Mouse (Mus musculus): Measurements from ENCODE around the gene Tarbp1.

Gene Tarbp1

DNA sequence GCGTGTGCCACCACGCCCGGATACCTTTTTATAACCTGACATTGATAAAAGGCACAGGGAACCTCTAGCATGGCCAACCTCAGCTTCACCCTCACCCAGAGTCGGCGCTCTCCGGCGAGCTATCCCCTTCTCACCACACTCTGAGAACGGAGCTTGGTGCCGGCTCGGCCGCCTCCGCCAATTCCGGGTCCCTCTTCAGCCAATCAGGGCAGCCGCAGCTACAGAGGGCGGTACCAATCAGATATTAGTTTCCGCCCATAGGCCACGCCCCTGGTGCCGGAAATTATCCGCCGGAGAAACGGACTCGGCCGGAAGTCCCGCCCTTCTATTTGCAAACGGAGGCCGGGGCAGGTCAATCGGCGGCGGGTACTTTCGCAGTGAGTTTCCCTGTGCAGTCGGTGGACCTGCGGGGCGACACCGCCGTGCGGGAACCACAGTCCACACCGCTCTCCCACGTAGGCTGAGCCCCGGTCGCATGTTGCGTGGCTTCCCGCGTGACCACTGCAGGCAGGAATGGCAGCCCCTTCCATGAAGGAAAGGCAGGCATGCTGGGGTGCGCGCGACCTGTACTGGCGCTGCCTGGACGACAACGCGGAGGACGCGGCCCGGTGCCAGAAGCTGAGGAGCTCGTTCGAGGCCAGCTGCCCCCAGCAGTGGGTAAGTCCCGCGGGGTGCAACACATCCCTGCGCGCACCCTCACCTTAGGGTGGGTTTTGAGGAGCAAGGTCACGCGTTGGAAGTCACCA, 52.5 kb downstream of the Tarbp1 start, which contains the start of gene Coa6:
Gene Coa6 (plus strand): TSS at position 342 of the 746 bp plus-strand sequence.
- CTCF ChIA-PET = interaction anchor here (0.7 kb wide), 1 partner anchor 546 kb away, joined by 3 read pairs; no protein-coding TSS in a partner anchor

DNA sequence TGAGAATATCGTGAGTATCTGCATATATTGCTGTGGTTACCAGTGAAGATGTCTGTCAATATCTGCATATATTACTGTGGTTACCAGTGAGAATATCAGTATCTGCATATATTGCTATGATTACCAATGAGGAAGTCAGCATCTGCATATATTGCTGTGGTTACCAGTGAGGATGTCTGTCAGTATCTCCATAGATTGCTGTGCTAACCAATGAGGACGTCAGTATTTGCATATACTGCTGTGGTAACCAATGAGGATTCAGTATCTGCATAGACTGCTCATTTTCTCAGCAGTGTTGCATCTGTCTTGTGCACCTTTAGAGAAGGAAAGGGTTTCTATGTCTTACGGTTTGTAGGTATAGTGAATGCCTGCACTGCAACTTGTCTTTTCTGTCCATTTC, 54.0 kb downstream of the Tarbp1 start:
- CTCF ChIA-PET = no interaction called here

DNA sequence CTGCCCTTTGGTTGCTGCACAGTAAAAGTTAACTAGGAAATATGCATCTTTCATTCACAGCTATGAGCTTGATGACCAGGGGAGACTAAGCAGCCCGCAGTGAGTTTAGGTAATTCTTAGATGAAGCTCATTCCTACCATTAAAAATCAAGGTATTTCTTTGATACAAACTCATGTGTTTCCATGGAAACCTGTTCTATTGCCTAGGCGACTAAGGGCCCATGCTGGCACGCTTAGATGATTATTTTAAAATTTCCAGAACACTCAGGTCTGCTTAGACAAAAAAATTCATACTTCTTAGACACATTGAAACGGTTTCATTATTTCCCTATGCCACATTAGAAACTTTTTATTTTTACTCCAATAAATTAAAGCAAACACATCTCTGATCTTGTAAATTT, 69.8 kb downstream of the Tarbp1 start:
- CTCF ChIA-PET = no interaction called here

GRCm38 (mm10) chr8:126404550-126404949, 70.3 kb downstream of the Tarbp1 start:
- CTCF ChIA-PET = interaction anchor here (0.7 kb wide), 1 partner anchor 564 kb away, joined by 6 read pairs; no protein-coding TSS in a partner anchor

- CTCF ChIA-PET = interaction anchor here (0.6 kb wide), 1 partner anchor 1317 kb away, joined by 5 read pairs; no protein-coding TSS in a partner anchor
Observed at GRCm38 (mm10) chr8:126398349-126398748, 76.5 kb downstream of the Tarbp1 start.

DNA sequence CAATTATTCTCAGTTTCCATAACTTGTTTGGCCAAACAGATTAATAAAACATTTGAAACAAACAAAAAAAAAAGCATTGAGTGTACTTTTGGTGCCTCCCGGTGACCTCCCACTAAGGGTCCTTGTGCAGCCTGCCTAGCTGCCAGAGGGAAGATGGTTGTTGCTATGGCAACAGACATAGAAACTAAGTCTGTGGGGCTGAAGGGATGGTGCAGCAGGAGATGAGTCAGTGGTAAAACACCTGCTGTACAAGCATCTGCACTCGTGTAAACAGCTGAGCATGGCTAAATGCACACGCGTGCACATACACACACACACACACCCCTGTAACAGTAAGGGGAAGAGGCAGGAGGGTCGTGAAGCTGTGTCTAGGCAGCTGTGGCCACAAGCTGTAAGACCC, 78.9 kb downstream of the Tarbp1 start:
- CTCF ChIA-PET = no interaction called here

- CTCF ChIA-PET = no interaction called here
Observed at GRCm38 (mm10) chr8:126395386-126395785, 79.5 kb downstream of the Tarbp1 start.

DNA sequence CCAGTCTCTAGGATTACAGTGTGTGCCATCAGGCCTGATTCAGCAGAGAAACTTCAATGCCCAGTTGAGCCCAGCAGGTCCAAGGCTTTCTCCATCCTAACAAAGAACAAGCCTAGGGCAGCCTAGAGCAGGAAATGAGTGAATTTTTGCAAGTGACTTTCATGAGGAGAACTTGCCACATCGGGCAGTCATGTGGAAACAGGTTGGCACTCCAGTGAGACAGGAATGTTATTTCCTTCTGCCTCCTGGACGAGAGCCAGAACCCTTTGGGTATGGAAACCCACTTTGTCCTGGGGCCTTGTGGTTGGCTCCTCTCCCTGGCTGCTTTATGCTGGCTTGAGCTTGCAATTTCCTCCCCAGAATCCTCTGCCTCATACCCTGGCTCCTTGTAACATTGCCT, 83.3 kb downstream of the Tarbp1 start:
- CTCF ChIA-PET = no interaction called here

- CTCF ChIA-PET = no interaction called here
Observed at GRCm38 (mm10) chr8:126387566-126387965, 87.3 kb downstream of the Tarbp1 start.

- CTCF ChIA-PET = no interaction called here
Observed at GRCm38 (mm10) chr8:126382749-126383148, 92.1 kb downstream of the Tarbp1 start.

- CTCF ChIA-PET = no interaction called here
Observed at GRCm38 (mm10) chr8:126382216-126382615, 92.6 kb downstream of the Tarbp1 start.

DNA sequence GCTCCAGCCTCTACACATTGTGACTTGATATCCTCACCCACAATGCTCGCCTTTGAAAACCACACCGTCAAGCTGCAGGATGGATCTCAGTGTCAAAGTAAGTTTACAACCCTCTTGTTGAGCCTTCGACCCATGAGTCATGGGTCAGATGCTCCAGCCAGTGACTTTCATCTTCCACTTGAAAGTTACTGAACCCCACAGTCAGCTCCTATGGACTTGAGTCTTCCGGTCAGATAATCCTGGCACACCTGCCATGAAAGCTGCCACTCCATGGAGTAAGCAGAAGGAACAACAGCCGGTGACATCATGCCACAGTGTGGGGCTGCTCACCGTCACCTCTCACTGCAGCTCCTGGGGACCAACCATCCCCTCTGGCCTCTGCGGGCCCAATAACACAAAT, 93.6 kb downstream of the Tarbp1 start:
- CTCF ChIA-PET = no interaction called here

GRCm38 (mm10) chr8:126380141-126380540, 94.7 kb downstream of the Tarbp1 start:
- CTCF ChIA-PET = no interaction called here

DNA sequence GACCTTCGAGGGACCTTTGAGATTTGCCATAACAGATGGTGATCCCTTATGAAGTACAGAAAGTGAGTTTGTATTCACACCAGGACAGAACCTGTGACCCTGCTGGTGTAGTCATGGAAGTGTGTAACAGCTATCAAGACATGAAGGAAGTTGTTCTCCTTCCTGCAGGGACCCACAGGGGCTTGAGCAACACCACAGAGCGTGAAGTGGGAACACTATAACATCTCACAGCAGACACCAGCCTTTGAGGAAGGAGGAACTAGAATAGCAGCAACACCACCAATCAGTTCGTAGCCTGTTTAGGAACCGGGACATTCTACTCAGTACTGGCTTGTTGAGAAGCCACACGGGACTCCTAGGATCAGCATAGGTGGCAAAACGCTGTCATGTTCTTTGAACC, 95.3 kb downstream of the Tarbp1 start:
- CTCF ChIA-PET = no interaction called here
